Mouse (Mus musculus): ENCODE results near the gene Mgat5. TPM values are rescaled to one million over a fixed set of nuclear protein-coding genes. Genes with fewer than 3 reads are reported as not detected.

Mgat5 gene
- polyA plus RNA-seq, 1 experiment: not detected

GRCm38 (mm10) chr1:127305582-127305981 lies 100.8 kb downstream of the Mgat5 start:
- no peak for TF ChIP-seq GATA1 (IDR thresholded peaks at IDR 0.05; ENCODE audit: low read length)

GRCm38 (mm10) chr1:127306024-127306771 lies 101.4 kb downstream of the Mgat5 start:
- TF ChIP-seq GATA1 (IDR thresholded peaks at IDR 0.05; ENCODE audit: low read length): no peak

- TF ChIP-seq GATA1 (IDR thresholded peaks at IDR 0.05; ENCODE audit: low read length): no peak
Observed at GRCm38 (mm10) chr1:127307361-127307760, 102.5 kb downstream of the Mgat5 start.

GRCm38 (mm10) chr1:127308207-127308725 lies 103.5 kb downstream of the Mgat5 start:
- TF ChIP-seq GATA1 (IDR thresholded peaks at IDR 0.05; ENCODE audit: low read length): no peak

DNA sequence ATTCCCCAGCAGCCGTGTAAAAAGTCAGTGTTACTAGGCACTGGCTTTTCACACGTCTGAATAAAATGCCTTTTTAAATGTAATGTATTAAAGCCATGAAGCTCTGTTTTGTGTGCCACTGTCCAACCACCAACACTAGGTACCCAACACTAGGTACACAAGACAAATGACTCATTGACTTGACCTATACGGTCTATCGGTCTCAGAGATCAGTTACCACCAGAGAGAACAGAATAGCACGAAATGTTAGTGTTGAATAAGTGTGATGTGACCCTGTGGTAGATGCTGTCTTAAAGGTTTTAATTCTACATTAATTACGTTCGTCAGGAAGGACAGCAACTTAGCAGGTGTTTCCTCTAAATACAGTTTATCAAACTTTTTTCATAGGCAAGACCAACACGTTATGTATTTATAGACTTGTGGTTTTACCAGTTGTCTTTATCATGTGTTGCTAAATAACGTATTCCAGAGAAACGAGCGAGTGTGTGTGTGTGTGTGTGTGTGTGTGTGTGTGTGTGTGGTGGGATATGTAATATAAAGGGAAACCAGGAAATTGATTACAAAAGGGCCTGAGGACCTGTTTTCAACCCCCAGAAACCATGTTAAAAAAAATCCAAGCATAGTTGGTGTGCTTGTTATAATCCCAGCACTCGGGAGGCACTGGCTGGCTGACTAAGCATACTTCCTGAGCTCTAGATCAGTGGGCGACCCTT lies 104.3 kb downstream of the Mgat5 start:
- TF ChIP-seq GATA1 (IDR thresholded peaks at IDR 0.05; ENCODE audit: low read length): no peak

- TF ChIP-seq GATA1 (IDR thresholded peaks at IDR 0.05; ENCODE audit: low read length): no peak
Observed at GRCm38 (mm10) chr1:127310011-127310410, 105.2 kb downstream of the Mgat5 start.

DNA sequence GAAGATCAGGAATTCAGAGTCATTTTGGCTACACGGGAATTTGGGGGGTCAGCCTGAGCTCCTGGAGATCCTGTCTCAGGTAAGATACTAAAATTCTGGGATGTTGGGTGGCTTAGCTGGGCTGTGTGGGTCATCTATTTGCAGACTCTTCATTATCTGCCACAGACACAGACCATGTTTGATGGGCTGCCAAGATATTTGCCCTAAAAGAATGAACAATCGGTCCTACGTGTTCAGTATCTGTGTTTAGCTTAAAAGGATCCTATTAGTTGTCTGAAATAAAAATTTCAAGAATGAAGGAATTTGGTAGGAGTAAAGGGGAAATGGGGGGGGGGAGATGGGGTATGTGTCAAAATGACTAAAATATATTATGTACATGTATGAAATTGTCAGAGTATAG lies 105.9 kb downstream of the Mgat5 start:
- no peak for TF ChIP-seq GATA1 (IDR thresholded peaks at IDR 0.05; ENCODE audit: low read length)

- TF ChIP-seq GATA1 (IDR thresholded peaks at IDR 0.05; ENCODE audit: low read length): no peak
Observed at GRCm38 (mm10) chr1:127313652-127314350, 109.0 kb downstream of the Mgat5 start.

DNA sequence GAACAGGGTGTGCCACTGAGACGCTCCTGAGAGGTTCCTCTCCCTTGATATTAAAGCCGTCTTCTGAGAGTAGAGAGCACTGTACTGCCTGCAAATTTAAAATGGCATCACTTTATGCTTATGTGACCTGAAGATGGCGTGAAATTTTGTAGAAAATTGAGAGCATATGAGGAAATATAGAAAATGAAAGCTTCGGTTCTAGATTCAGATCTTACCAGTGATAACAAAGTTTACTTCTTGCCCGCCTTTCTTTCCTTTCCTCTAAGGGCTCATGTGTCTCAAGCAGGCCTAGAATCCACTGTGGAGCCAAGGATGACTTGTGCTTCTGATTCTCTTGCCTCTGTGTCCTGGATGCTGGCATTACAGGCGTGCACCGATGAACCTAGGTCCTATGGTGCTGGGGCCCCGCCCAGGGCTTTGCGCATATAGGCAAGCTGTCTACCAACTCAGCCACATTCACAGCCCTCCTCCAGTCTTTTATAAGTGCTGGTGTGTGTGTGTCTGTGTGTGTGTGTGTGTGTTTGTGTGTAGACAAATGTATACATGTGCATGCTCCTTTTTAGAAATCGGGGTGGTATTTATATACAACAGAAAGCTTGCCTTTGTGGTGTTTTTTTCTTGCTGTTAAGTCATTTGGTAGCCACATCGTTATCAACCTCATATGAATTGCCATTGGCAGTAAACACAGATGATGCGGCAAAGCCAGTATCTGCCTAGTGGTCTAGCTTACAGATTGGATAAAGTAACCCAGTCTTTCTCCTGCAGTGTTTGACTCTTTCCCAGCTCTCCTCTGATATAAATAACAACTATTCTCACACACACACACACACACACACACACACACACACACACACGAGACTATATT lies 111.2 kb downstream of the Mgat5 start:
- no peak for TF ChIP-seq GATA1 (IDR thresholded peaks at IDR 0.05; ENCODE audit: low read length)

DNA sequence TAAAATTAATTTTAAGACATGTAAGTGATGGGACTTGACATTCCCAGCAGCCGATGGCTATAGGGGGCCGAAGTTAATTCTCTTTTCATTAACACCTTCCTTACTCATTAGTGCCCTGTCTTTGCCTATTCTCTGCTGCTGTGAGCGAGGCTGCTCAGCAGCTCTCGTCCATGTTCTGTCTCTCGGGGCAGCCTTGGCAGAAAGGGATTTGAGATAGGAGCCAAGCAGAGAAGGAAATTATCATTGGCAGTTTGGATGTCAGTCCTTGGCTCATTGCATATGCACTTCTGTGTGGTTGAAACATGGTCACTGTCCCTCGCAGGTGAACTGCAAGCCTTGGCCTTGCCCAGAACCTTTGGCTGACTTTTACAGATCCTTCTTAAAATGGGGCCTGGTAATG lies 111.8 kb downstream of the Mgat5 start:
- no peak for TF ChIP-seq GATA1 (IDR thresholded peaks at IDR 0.05; ENCODE audit: low read length)

DNA sequence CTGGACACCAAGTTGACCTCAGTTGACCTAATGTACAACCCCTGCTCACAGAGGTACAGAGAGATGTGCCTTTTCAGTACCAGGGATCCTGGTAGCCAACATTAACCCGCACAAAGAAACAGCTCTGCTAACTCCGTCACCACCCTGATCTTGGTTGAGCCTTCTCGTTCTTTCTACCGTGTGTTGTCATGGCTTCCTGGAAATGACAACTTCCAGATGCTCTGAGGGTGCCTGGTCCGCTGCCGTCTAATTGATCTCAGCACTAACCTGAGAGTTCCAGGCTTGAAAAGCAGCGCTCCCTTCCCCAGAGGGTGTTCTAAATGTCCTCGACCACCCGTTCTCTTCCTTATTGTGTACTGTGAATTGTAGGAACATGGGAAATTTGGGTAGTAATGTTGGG lies 112.7 kb downstream of the Mgat5 start:
- no peak for TF ChIP-seq GATA1 (IDR thresholded peaks at IDR 0.05; ENCODE audit: low read length)

DNA sequence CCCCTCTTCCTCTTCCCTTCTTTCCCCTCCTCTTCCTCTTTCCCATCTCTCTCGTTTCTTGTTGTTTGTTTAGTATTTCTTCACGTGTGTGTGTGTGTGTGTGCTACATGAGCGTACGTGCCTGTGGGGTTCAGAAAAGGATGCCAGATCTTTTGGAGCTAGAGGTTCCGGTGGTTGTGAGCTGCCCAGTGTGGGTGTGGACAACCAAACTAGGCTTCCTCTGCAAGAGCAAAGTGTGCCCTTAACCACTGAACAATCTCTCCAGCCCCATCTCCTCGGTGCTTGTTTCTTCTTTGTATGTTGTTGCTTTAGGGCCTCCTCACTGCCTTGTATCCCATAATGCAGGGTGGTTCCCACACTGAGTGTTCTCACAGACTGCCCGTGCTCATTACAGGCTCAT lies 113.7 kb downstream of the Mgat5 start:
- no peak for TF ChIP-seq GATA1 (IDR thresholded peaks at IDR 0.05; ENCODE audit: low read length)

GRCm38 (mm10) chr1:127319768-127320167 lies 115.0 kb downstream of the Mgat5 start:
- no peak for TF ChIP-seq GATA1 (IDR thresholded peaks at IDR 0.05; ENCODE audit: low read length)

- no peak for TF ChIP-seq GATA1 (IDR thresholded peaks at IDR 0.05; ENCODE audit: low read length)
Observed at GRCm38 (mm10) chr1:127320956-127321355, 116.1 kb downstream of the Mgat5 start.

DNA sequence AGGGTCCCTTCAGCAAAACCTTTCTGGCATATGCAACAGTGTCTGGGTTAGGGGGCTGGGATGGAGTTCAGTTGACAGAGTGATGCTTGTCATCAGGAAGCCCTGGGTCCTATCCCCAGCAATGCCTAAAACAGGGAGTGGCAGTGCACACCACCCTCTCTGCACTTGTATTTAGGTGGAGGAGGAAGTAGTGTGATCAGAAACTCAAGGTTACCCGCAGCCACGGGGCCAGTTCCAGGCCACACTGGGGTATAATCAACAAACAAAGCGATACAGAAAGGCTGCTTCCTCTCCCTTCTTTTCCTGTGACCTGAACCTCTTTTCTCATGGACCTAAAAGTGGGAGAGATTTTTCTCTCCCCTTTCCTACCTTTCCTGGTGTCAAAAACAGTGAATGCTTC lies 116.8 kb downstream of the Mgat5 start:
- no peak for TF ChIP-seq GATA1 (IDR thresholded peaks at IDR 0.05; ENCODE audit: low read length)

Measured in G1E-ER4 (cell line).